Mouse (Mus musculus) hindbrain, embryonic 10.5 days (tissue): ENCODE measurements around the gene Gm6993. TPM values are rescaled to one million over a fixed set of nuclear protein-coding genes. Genes with fewer than 3 reads are reported as not detected.
A peak's percentile ranks its signal among the peaks of the same experiment; 100 is the strongest.

Source experiments
- DNase-seq: peaks from one replicate; pipeline ENCODE4 v3.0.0-alpha.2; 2017; ENCODE audit warnings: low spot score
- H3K27ac ChIP-seq: fragments of 300-500 bp; sonication (generic); 2 replicates; pipeline ENCODE4 v1.5.1; 2016; ENCODE audit warnings: mild to moderate bottlenecking, moderate library complexity
- H3K27me3 ChIP-seq: fragments of 300-500 bp; sonication (generic); 2 replicates; pipeline ENCODE4 v1.6.1; 2016; ENCODE audit warnings: mild to moderate bottlenecking; ENCODE audit not compliant: poor library complexity, insufficient read depth, severe bottlenecking
- H3K36me3 ChIP-seq: fragments of 300-500 bp; sonication (generic); 2 replicates; pipeline ENCODE4 v1.6.1; 2016; ENCODE audit warnings: mild to moderate bottlenecking, moderate library complexity
- H3K4me1 ChIP-seq: fragments of 300-500 bp; sonication (generic); replicated peaks from 2 replicates; pipeline ENCODE4 v1.6.1; 2016; ENCODE audit warnings: mild to moderate bottlenecking
- H3K4me3 ChIP-seq: fragments of 300-500 bp; sonication (generic); 2 replicates; pipeline ENCODE4 v1.5.1; 2016; ENCODE audit warnings: mild to moderate bottlenecking, moderate library complexity
- H3K9me3 ChIP-seq: fragments of 300-500 bp; sonication (generic); 2 replicates; pipeline ENCODE4 v1.6.1; 2016; ENCODE audit warnings: mild to moderate bottlenecking, moderate library complexity
- WGBS: fragments of 180-500 bp; shearing (Covaris S2); methylation state at CpG from one replicate; pipeline ENCODE4 v1.1.7; 2016; 5-methylcytosine and 5-hydroxymethylcytosine counted together
- polyA plus RNA-seq: library from polyadenylated mRNA; unstranded; fragments of >200 nt; fragmentation: Nextera tagmentation; extraction: Ambion mirVana; gene quantifications from 2 replicates; pipeline ENCODE4 v1.2.1, GENCODE M21; 2016

Gm6993 gene
- polyA plus RNA-seq, 1 experiment from 2014 or later, result not detected

DNA sequence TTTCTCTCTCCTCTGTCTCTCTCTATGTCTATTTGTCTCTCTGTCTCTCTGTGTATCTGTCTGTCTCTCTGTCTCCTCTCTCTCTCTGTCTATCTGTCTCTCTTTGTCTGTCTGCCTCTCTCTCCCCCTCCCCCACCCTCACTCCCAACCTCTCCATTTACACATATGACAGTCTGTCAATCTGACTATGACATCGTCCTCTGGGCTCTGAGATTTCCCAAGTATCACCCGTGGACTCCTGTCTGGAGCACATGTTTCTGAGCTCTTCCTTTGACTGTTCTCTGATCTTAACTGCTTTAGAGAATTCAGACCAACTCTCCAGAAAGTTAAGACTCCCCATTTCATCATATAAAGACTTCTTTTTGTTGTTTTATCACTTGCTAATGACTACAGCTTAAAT, 18.3 kb upstream of the Gm6993 start:
- no peaks in the 10 kb centered on the region; the same call in 1 of the 2 replicates for H3K27me3 ChIP-seq
- H3K4me3 ChIP-seq, result no peak overlapping the region
- H3K4me1 ChIP-seq, result peaks cover 10% of the 10 kb centered on the region; the same call in 1 of the 2 replicates
- H3K9me3 ChIP-seq, result no peaks in the 10 kb centered on the region
- no peak overlapping the region for H3K27ac ChIP-seq
- WGBS, result 43% methylated on average over 2 of the region's 2 CpGs
- DNase-seq, result no peak
- no peaks in the 10 kb centered on the region for H3K36me3 ChIP-seq

DNA sequence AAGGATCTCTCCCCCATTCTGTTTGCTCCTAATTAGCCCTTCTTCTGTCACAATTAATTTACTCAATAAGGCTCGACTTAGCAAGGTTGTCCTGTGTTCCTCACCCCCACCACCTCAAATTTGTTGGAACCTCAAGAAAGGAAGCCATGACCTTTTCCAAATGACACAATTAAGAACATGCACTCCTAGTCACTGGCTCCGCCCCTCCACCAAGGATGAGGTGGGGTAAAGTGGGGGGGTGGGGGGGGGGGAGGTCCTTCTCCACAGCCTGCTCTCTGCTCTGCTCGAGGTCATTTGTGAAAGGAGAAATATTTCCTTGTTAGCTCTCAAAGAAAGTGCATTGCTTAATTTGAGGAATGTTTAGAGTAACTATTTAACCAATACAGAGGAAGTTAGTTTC, 17.8 kb upstream of the Gm6993 start:
- WGBS, result 28% methylated on average over 3 of the region's 3 CpGs
- Histone ChIP-seq H3K36me3 (no peaks in the 10 kb centered on the region), H3K4me1 (peaks cover 10% of the 10 kb centered on the region; the same call in 1 of the 2 replicates), H3K27ac (no peak overlapping the region), H3K27me3 (no peaks in the 10 kb centered on the region; the same call in 1 of the 2 replicates), H3K9me3 (no peaks in the 10 kb centered on the region), H3K4me3 (no peak overlapping the region)
- no peak for DNase-seq

DNA sequence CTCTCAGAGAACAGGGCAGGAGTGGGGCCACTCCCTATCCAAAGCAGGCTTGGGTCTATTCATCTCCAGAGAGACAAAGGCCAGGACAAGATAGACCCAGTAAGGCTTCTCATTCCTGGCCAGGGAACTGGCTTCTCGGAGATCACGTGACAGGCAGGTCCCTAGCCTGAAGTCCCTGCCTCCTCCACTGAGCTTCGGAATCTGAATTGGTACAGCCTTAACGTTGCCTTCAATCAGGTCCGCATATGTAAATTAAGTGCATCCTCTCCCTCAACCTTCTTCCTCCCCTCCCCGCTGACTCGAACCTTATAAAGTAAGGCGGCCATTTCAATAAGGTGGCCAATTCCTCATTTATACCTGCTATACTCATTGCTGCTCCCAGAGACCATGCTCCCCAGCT, 15.1 kb upstream of the Gm6993 start:
- H3K9me3 ChIP-seq, result no peaks in the 10 kb centered on the region
- 46% methylated on average over 8 of the region's 8 CpGs for WGBS
- H3K27me3 ChIP-seq, result no peaks in the 10 kb centered on the region
- no peak overlapping the region for H3K27ac ChIP-seq
- DNase-seq, result no peak
- peaks cover 16% of the 10 kb centered on the region for H3K4me1 ChIP-seq
- H3K36me3 ChIP-seq, result no peaks in the 10 kb centered on the region
- H3K4me3 ChIP-seq, result no peak overlapping the region

DNA sequence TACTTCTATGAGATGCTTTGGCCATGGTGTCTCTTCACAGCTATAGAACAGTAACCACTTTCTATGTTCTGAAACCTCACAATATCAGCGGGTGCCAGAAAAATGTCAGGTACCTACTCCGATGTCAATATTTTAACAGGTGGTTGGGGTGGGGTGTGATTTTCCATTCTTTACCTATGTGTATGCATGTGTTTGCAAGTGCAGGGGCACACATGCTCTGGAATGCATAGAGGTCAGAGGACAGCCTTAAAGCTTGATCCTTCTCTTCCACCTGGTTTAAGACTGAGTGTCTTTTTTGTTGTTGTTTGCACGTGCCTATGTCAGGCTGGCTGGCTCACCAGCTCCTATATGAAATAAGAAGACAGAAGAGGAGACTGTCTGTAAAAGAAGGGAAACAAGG, 13.4 kb upstream of the Gm6993 start:
- WGBS, result 82% methylated on average over 3 of the region's 3 CpGs
- Histone ChIP-seq H3K27ac (no peak overlapping the region), H3K4me3 (no peak overlapping the region), H3K36me3 (no peaks in the 10 kb centered on the region), H3K9me3 (no peaks in the 10 kb centered on the region), H3K4me1 (peaks cover 15% of the 10 kb centered on the region), H3K27me3 (no peaks in the 10 kb centered on the region)
- no peak for DNase-seq

GRCm38 (mm10) chr12:31228878-31229277, 11.7 kb upstream of the Gm6993 start:
- Histone ChIP-seq H3K4me3 (no peak overlapping the region), H3K27me3 (no peaks in the 10 kb centered on the region), H3K36me3 (no peaks in the 10 kb centered on the region), H3K4me1 (peaks cover 7% of the 10 kb centered on the region), H3K27ac (no peak overlapping the region), H3K9me3 (no peaks in the 10 kb centered on the region)
- no peak for DNase-seq
- 47% methylated on average over 7 of the region's 7 CpGs for WGBS

- WGBS, result 92% methylated on average over 1 of the region's 1 CpGs
- Histone ChIP-seq H3K27me3 (no peaks in the 10 kb centered on the region), H3K4me1 (peaks cover 18% of the 10 kb centered on the region), H3K36me3 (no peaks in the 10 kb centered on the region), H3K27ac (no peak overlapping the region), H3K4me3 (no peak overlapping the region), H3K9me3 (no peaks in the 10 kb centered on the region)
- DNase-seq, result no peak
Measured at GRCm38 (mm10) chr12:31232635-31233034, 7.9 kb upstream of the Gm6993 start.

GRCm38 (mm10) chr12:31235018-31235417, 5.6 kb upstream of the Gm6993 start:
- no peak for DNase-seq
- H3K27me3 ChIP-seq, result no peaks in the 10 kb centered on the region
- 94% methylated on average over 6 of the region's 6 CpGs for WGBS
- no peak overlapping the region for H3K4me3 ChIP-seq
- H3K4me1 ChIP-seq, result peaks cover 11% of the 10 kb centered on the region
- no peak overlapping the region for H3K27ac ChIP-seq
- no peaks in the 10 kb centered on the region for H3K36me3 ChIP-seq
- H3K9me3 ChIP-seq, result no peaks in the 10 kb centered on the region

DNA sequence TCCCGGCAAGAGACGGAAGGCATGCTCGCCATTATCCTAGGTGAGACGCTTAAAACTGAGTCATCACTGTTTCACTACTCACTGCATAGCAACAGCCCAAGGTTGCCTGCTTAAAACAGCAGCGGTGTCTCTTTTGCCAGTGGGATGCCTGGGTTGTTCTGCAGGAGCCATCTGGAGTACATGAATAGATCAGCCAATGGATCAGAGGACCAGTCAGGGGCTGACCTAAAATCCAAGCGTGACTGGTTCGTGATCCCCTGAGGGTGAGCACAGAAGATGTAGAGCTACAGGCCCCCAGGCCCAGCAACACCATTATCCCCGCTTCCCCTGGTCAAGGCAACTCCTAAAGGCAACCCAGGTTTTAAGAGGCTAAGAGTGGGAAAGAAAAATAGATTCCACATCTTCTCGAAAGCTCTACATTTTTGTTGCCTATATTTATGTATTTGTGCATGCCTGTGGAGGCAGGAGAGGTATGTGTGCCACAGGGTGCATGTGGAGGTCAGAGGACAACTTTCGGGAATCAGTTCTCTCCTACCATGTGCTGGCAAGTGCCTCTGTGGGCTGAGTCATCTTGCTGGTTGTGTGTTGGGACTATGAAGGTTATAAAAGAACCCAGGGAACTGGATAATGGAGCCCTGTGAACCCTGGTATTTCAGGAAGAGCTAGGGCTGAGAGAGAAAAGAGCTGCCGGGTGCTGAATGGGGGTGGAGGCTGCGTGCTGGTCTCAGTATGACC, 3.5 kb upstream of the Gm6993 start:
- Histone ChIP-seq H3K27me3 (no peaks in the 10 kb centered on the region), H3K4me1 (peaks cover 11% of the 10 kb centered on the region), H3K36me3 (no peaks in the 10 kb centered on the region), H3K9me3 (no peaks in the 10 kb centered on the region), H3K4me3 (no peak overlapping the region), H3K27ac (no peak overlapping the region)
- DNase-seq, result peak; percentile 25
- WGBS, result 57% methylated on average over 12 of the region's 12 CpGs

- no peak for DNase-seq
- whole genome bisulfite sequencing, result 73% methylated on average over 3 of the region's 3 CpGs
- Histone ChIP-seq H3K36me3 (no peaks in the 10 kb centered on the region), H3K9me3 (no peaks in the 10 kb centered on the region), H3K4me1 (peaks cover 11% of the 10 kb centered on the region), H3K27ac (no peak overlapping the region), H3K27me3 (no peaks in the 10 kb centered on the region), H3K4me3 (no peak overlapping the region)
Measured at GRCm38 (mm10) chr12:31239031-31239583, 1.5 kb upstream of the Gm6993 start.

- Histone ChIP-seq H3K27ac (no peak overlapping the region), H3K4me1 (peaks cover 11% of the 10 kb centered on the region), H3K4me3 (no peak overlapping the region), H3K27me3 (no peaks in the 10 kb centered on the region), H3K9me3 (no peaks in the 10 kb centered on the region), H3K36me3 (no peaks in the 10 kb centered on the region)
- WGBS, result 78% methylated on average over 4 of the region's 4 CpGs
- DNase-seq, result no peak
Measured at GRCm38 (mm10) chr12:31239798-31240197, 772 bp upstream of the Gm6993 start.

- Histone ChIP-seq H3K4me3 (no peak overlapping the region), H3K27me3 (0 out of 2 replicates have a peak, but pooled peaks cover 9% of the 10 kb centered on the region), H3K9me3 (no peaks in the 10 kb centered on the region), H3K27ac (no peak overlapping the region), H3K4me1 (peaks cover 7% of the 10 kb centered on the region), H3K36me3 (no peaks in the 10 kb centered on the region)
- no peak for DNase-seq
- 90% methylated on average over 6 of the region's 6 CpGs for WGBS
Measured at GRCm38 (mm10) chr12:31241595-31242342, 1.2 kb downstream of the Gm6993 start.

DNA sequence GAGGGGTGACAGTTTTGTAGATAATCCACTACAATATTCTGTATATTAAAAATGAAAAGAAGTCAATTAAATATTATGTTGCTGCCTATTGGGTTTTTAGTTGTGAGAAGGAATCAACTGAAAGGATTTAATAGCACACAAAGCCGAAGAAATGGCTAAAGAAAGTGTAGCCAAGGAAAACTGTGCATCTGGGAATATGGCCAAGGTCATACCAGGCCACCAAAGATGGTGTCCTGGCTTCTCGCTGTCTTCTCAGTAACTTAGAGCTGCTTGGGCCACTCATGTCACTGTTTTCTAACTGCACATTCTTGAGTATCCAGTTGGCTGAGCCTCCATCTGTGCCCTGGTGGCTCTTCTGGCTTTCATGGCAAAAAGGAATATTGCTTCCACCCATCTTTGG, 3.4 kb downstream of the Gm6993 start:
- 94% methylated on average over 2 of the region's 2 CpGs for WGBS
- peaks cover 4% of the 10 kb centered on the region for H3K4me1 ChIP-seq
- no peak overlapping the region for H3K27ac ChIP-seq
- no peaks in the 10 kb centered on the region for H3K9me3 ChIP-seq
- 0 out of 2 replicates have a peak, but pooled peaks cover 9% of the 10 kb centered on the region for H3K27me3 ChIP-seq
- no peak overlapping the region for H3K4me3 ChIP-seq
- no peak for DNase-seq
- no peaks in the 10 kb centered on the region for H3K36me3 ChIP-seq

DNA sequence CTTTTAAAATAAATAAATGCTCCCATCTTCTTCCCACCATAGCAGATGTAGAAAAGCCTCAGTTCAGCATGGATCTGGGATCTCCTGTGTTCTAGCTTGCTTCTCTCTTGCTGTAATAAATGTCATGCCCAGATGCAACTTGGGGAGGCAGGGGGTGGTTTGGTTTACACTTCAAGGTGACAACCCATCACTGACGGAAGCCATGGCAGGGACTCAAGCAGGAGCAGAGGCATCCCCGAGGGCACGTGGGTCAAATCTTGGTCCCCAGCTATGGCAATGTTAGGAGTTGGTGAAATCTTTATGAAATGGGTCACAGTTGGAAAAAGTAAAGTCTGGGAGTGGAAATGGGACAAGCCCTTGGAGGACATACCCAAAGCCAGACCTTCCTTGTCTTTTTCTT, 4.1 kb downstream of the Gm6993 start:
- Histone ChIP-seq H3K27ac (no peak overlapping the region), H3K9me3 (no peaks in the 10 kb centered on the region), H3K4me3 (no peak overlapping the region), H3K36me3 (no peaks in the 10 kb centered on the region), H3K4me1 (peaks cover 4% of the 10 kb centered on the region), H3K27me3 (0 out of 2 replicates have a peak, but pooled peaks cover 9% of the 10 kb centered on the region)
- 89% methylated on average over 3 of the region's 3 CpGs for WGBS
- no peak for DNase-seq
